Mouse (Mus musculus) B cell, adult (primary cell): Measurements from ENCODE around the gene Cacng6. TPM values are rescaled to one million over a fixed set of nuclear protein-coding genes. Genes with fewer than 3 reads are reported as not detected.

Source experiments
- total RNA-seq: library from RNA; stranded (reverse); gene quantifications from 4 replicates; pipeline ENCODE4 v1.2.4, GENCODE M21; 2023; ENCODE audit not compliant: inconsistent age

The Cacng6 gene
- not detected in 4 replicates for total RNA-seq

DNA sequence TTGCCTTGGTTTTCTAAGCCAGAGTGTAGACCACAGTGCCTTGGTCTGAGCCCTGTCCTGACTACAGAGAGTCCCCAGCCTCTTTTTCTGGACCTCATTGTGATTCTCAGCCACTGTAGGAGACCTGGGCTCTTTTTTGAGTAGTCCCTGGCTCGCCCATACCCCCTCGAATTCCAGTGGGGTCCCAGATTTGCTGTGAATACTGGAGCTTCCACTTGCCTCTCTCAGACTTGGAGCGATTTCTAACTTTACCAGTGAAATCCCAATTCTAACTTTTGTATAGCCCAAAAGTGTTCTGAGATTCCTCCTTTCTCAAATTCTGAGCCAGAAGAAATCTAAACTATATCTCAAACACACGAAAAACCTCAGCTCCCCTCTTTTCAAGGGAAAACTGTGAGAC lies at the start of gene Cacng6:
Gene Cacng6 (plus strand): TSS at position 301 of the 400 bp plus-strand sequence.

DNA sequence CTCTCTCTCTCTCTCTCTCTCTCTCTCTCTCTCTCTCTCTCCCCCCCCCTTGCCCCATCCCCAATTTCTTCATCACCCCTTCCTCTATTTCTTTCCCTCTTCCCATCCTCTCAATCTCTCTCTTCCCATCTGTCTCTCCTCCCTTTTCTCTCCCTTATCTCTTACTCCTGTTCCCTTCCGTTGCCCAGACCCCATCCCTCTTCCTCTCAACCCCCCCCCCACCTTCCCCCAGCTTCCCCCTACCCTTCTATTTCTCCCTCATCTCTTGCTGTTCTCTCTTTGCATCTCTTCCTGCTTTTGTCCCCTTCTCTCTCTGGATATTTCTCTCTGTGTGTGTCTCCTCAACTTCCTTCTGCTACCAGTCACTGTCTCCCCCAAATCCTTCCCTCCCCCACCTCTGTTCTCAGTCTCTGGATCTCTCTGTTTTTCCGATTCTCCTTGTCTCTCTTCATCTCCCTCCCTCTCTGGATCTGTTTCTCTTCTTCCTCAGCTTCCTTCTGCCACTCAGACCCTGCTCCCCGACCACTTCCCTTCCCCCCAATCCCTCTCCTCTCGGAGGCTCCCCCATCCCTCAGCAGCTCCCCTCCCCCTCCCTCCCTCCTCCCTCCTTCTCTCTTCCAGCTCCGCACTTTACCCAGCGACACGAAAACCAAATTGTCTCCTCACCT lies 33.4 kb upstream of the Cacng6 start, which contains the start of gene Cacng8:
Gene Cacng8 (plus strand): TSS at position 271 of the 668 bp plus-strand sequence.

Other genes with a start within 250 kb of the Cacng6 start
- not detected in 4 replicates for gene Nlrp12, start 174.5 kb upstream of the Cacng6 start, total RNA-seq
- gene Myadm, start 135.1 kb upstream of the Cacng6 start, total RNA-seq: 79.1 to 101 TPM (median 88.3 TPM) in 4 replicates
- gene Prkcg, start 135.0 kb upstream of the Cacng6 start, total RNA-seq: 8.6 to 15.9 TPM (median 12.7 TPM) in 4 replicates
- gene Cacng7, start 91.2 kb upstream of the Cacng6 start, total RNA-seq: not detected in 4 replicates
- not detected in 4 replicates for gene Cacng8, start 33.5 kb upstream of the Cacng6 start, total RNA-seq
- gene Tarm1, start 78.4 kb downstream of the Cacng6 start, total RNA-seq: not detected in 4 replicates
- not detected in 4 replicates for gene Oscar, start 192.0 kb downstream of the Cacng6 start, total RNA-seq
- 318 to 337 TPM (median 324 TPM) in 4 replicates for gene Ndufa3, start 193.2 kb downstream of the Cacng6 start, total RNA-seq
- 16.6 to 33.6 TPM (median 24.7 TPM) in 4 replicates for gene Tfpt, start 205.7 kb downstream of the Cacng6 start, total RNA-seq
- 65.9 to 73.2 TPM (median 66.6 TPM) in 4 replicates for gene Prpf31, start 205.8 kb downstream of the Cacng6 start, total RNA-seq
- 114 to 134 TPM (median 124 TPM) in 4 replicates for gene Cnot3, start 221.1 kb downstream of the Cacng6 start, total RNA-seq
- 7.8 to 9.6 TPM (median 9.3 TPM) in 4 replicates for gene Leng1, start 241.6 kb downstream of the Cacng6 start, total RNA-seq